Mouse (Mus musculus): ENCODE results near the gene Swt1. TPM values are rescaled to one million over a fixed set of nuclear protein-coding genes. Genes with fewer than 3 reads are reported as not detected.

Gene Swt1
- total RNA-seq, 2 experiments from 2014 or later: 15.3 to 39.4 TPM

- no peak for ATAC-seq (replicated peaks; ENCODE audit: poor library complexity, severe bottlenecking)
Measured at GRCm38 (mm10) chr1:151328341-151329097, 99.7 kb downstream of the Swt1 start.

- ATAC-seq (replicated peaks; ENCODE audit: poor library complexity, severe bottlenecking): no peak
Measured at GRCm38 (mm10) chr1:151325328-151325727, 102.9 kb downstream of the Swt1 start.

- ATAC-seq (replicated peaks; ENCODE audit: poor library complexity, severe bottlenecking): peak; percentile 53
Measured at GRCm38 (mm10) chr1:151320408-151320807, 107.8 kb downstream of the Swt1 start.

GRCm38 (mm10) chr1:151319267-151319666, 109.0 kb downstream of the Swt1 start:
- no peak for ATAC-seq (replicated peaks; ENCODE audit: poor library complexity, severe bottlenecking)

Other genes starting within 250 kb of the Swt1 start
- gene Gm47985, start 245.9 kb downstream of the Swt1 start, total RNA-seq (2014; fragmentation: Nextera tagmentation): not detected in 2 replicates
- not detected in 2 replicates for gene Gm47985, start 245.9 kb downstream of the Swt1 start, total RNA-seq (2017)
- gene Gm8947, start 236.1 kb downstream of the Swt1 start, total RNA-seq (2014; fragmentation: Nextera tagmentation): not detected in 2 replicates
- gene Gm8947, start 236.1 kb downstream of the Swt1 start, total RNA-seq (2017): 0.47 TPM in 1 of 2 replicates, not detected in the other
- gene Gm47995, start 230.0 kb downstream of the Swt1 start, total RNA-seq (2014; fragmentation: Nextera tagmentation): not detected in 2 replicates
- not detected in 2 replicates for gene Gm47995, start 230.0 kb downstream of the Swt1 start, total RNA-seq (2017)
- not detected in 2 replicates for gene 3110040M04Rik, start 224.3 kb downstream of the Swt1 start, total RNA-seq (2014; fragmentation: Nextera tagmentation)
- not detected in 2 replicates for gene 3110040M04Rik, start 224.3 kb downstream of the Swt1 start, total RNA-seq (2017)
- not detected in 2 replicates for gene Gm47996, start 218.3 kb downstream of the Swt1 start, total RNA-seq (2014; fragmentation: Nextera tagmentation)
- not detected in 2 replicates for gene Gm47996, start 218.3 kb downstream of the Swt1 start, total RNA-seq (2017)
- 284 and 329 TPM in 2 replicates for gene Ivns1abp, start 84.0 kb downstream of the Swt1 start, total RNA-seq (2014; fragmentation: Nextera tagmentation)
- 441 and 484 TPM in 2 replicates for gene Ivns1abp, start 84.0 kb downstream of the Swt1 start, total RNA-seq (2017)
- 35.6 and 38.1 TPM in 2 replicates for gene Trmt1l, start 87 bp upstream of the Swt1 start, total RNA-seq (2014; fragmentation: Nextera tagmentation)
- 19.1 and 24.3 TPM in 2 replicates for gene Trmt1l, start 87 bp upstream of the Swt1 start, total RNA-seq (2017)
- gene Rnf2, start 72.5 kb upstream of the Swt1 start, total RNA-seq (2014; fragmentation: Nextera tagmentation): 32.7 and 45.1 TPM in 2 replicates
- 74.3 and 95.9 TPM in 2 replicates for gene Rnf2, start 72.5 kb upstream of the Swt1 start, total RNA-seq (2017)
- 3.3 and 4.6 TPM in 2 replicates for gene Fam129a, start 142.7 kb upstream of the Swt1 start, total RNA-seq (2014; fragmentation: Nextera tagmentation)
- 6.3 and 6.5 TPM in 2 replicates for gene Fam129a, start 142.7 kb upstream of the Swt1 start, total RNA-seq (2017)